Mouse (Mus musculus): ENCODE results near the gene Syna.

DNA sequence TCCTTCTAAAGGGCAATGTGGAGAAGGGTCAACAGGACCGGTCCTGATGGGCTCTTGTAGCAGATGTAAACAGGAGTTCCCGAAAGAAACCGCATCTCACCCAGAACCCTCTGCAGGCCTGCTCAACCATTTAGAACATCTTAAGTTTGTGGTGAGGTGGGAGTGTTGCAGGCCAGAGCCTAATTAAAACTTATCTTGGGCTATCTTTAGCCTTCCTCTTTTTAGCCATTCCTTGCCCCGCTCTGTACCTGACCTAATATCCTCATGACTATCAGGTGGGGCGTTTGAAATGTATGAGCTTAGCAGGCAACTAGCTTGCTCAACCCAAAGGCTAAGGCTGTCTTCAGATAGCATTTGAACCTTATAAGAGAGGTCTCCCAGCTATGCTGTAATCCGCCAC, 5.7 kb upstream of the Syna start:
- TF ChIP-seq CTCF (conservative IDR thresholded peaks at IDR 0.05; ENCODE audit: low read length) (no peak), POU5F1 (IDR thresholded peaks at IDR 0.05; ENCODE audit: borderline replicate concordance, low read length) (no peak)

Measured in E14TG2a.4 (cell line).